Mouse (Mus musculus): ENCODE data around the gene Slc43a2.

Gene Slc43a2

DNA sequence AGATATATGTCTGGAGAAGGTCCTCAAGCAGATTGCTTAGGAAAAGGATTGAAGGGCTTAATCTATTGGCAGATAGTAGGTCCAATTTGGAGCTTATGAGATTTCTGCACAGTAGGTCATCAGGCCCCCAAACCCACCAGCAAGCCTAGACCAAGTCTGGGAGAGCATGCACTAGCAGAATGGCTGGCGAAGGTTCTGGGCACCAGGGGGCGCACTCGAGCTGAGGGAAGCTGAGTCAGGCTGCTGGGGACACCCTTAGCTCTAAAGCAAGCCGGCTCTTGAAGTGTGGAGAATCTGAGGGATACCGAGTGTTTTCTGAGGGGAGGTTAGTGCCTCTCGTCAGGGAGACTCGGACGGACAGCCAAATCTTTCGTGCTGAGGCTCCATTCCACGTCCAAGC is 1.2 kb upstream of the Slc43a2 start:
- DNase-seq, result peak; percentile 93 to 100

DNA sequence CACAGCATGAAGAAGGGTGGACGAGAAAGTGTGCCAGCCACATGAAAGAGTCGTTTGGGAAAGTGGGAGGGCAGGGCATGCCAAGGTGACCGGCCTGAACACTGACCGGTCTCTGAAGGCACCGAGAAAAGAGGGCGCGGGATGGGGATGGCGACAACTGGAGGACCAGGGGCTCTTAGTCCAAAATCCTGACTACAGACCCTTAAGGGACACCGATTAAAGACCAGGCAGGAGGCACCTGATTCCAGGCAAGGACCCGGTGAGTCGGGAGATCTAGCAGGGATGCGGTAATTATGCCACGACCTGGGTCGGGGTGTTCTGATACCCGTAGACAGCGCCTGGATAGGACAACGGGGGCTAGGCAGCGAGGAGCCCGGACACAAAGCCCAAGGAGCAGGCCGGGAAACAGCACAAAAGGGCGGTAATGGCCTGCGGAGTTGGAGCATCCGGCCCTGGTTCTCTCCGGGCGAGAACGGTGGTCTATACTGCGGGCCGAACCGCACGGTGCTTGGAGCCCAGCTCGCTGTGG is 585 bp upstream of the Slc43a2 start:
- DNase-seq, result peak in 1 of 2 experiments; percentile 55

GRCm38 (mm10) chr11:75532340-75533277 is 1.1 kb downstream of the Slc43a2 start:
- peak in 1 of 2 experiments; percentile 60 for DNase-seq

GRCm38 (mm10) chr11:75533314-75534015 is 2.0 kb downstream of the Slc43a2 start:
- DNase-seq, result no peak

DNA sequence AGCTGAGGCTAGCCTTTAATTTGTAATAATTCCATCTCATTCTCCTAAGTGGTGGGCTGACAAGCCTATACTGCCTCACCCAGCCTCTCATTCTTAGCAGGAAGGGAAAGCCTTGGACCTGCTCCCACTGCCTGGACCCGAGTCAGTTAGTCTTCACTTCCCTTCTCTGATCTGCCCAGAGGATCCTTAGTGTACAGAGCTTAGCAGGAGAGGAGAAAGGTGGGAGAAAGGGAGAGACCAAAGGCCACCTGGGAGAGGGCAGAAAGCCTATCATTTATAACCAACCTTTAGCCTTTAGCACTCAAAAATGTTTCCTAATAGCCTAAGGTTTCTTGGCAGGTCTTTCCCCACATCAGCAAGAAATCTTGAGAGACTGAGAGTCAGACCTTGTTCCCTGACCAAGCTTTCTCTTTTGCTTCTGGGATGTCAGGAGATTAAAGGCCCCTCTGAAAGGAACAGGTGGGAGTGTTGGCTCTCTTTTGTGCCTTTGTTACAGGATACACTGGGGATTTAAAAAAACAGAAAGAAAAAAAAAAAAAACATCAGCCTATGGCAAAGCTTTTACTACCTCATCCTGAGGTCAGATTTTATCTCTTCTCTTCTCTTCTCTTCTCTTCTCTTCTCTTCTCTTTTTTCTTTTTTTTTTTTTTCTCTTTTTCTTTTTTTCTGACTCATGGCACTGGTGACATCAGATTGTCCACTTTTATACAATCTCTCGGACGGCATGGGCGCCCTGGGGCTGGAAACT is 3.0 kb downstream of the Slc43a2 start:
- DNase-seq, result peak; percentile 58 to 83

DNA sequence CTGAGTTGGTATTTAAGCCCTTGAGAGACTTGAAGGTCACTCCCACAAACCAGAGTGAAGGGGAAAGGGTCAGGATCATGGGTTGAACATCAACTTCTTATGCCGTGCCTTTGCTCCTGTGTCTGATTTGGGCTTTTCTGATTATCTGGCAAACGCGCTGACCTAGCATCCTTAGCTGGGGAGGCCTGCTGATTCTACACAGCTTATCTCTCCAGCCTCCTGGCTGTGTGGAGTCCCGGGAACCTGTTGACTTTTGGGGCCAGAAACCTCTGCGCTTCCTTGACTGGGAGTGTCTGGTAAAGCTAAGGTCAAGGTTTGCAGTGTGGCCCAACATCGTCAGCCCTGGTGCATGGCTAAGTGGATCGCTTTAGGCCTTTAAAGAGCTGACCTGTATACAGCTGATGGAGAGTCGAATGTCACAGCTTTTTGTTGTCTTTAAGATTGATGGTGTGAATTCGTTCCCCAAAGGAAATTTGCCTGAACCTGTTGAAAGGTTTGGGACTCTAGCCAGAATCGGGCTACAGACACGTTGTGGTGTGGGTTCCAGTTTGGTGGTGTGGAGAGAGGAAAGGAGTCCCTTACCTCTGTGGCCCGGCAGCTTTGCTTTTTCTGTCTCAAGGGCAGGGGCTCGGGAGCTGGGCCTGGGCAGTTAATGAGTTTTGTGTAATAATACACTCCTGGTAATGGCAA is 3.8 kb downstream of the Slc43a2 start:
- peak; percentile 56 to 73 for DNase-seq

GRCm38 (mm10) chr11:75536255-75537024 is 4.9 kb downstream of the Slc43a2 start:
- DNase-seq, result no peak

DNA sequence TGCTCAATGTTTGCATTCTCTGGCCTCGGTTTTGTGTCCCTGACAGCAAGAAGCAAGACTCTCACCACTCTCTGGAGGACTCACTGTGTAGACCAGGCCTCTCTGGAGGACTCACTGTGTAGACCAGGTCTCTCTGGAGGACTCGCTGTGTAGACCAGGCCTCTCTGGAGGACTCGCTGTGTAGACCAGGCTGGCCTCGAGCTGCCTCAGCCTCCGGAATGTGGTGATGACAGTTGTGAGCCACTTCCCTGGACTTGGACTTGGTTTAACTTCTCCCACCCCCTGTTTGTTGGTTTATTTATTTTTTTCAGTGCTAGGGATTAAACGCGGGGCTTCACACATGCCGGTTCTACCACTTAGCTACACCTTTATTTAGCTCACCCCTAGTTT is 5.5 kb downstream of the Slc43a2 start:
- DNase-seq, result no peak

DNA sequence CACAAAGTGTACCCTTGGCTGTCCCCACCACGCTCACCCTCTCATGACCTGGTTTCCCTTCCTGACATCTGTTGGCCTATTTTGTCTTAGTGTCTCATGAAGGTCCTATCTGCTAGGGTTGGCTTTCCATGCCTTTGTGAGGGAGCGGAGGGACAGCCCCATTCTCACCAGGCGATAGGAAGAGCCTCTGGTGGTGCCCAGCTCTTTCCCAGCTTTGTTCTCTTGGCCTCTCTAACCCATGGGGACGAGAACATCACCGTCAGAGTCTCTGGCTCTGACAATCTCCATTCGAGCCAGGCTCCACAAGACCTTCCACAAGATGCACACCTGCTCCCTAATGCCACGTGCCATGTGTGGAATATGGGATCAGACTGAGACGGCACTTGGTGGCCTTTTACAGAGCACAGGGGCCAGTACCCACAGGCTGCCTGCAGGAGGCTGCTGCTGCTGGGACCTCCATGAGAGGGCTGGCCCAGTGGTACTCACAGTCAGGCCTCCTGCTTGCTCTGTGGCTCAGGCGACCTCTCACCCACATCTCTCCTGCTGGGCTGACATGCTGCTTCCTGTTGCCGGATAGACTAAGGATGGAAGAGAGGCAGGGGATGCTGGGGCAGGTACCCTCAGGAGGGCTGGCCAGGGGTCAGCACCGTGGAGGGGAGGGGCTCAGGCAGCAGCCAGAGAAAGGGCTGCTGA is 6.1 kb downstream of the Slc43a2 start:
- DNase-seq, result peak; percentile 55 to 57

DNA sequence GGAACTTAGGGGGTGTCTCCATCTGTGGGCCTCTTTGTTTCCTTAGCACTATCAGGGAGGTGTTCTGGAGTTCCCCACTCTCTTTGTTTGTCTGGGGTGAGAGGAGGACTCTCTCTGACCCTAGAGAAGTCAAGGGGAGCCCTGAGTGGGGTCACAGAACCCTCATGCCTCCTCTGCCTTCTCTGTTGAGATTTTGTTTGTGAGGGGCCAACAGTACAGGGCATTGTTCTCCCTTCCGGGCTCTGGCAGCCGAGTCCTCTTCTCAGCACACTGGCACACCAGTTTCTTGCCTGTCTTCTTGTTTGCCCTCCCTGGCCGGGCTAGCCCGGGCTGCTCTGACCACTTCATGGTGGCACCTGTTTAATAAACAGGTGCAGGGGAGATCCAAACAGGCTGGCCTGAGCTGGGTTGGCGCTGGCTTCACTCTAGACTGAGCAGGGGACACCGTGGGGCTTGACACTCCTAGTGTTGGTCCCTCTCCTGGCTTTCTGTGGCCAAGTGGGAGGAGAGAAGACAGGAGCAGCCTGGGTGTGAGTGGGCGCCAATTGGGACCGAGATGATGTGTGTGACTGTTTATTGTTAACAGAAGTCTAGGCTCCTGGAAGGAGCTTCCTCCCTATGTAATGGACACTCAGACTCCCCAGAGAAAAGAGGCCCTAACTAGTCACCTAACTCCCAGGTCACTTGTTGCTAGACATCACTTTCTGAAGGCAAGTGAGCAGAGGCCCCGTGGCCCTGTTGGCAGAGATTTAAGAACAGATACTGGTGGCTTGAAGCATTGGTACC is 6.9 kb downstream of the Slc43a2 start:
- DNase-seq, result no peak

DNA sequence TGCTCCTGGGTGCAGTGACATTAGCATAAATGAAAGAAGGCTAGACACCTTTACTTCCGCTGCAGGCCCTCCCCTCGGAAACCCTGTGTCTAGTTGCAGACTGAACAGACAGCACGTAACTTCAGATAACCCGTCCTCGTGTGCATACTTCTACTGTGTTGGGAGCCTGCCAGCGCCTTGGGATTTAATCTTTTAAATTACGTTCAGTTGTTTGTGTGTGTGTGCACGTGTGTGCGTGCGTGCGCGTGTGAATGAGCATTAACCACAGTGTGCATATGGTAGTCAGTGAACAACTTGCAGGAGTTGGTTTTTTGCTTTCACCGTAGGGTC is 7.4 kb downstream of the Slc43a2 start:
- no peak for DNase-seq

GRCm38 (mm10) chr11:75540209-75540608 is 8.7 kb downstream of the Slc43a2 start:
- DNase-seq, result no peak

DNA sequence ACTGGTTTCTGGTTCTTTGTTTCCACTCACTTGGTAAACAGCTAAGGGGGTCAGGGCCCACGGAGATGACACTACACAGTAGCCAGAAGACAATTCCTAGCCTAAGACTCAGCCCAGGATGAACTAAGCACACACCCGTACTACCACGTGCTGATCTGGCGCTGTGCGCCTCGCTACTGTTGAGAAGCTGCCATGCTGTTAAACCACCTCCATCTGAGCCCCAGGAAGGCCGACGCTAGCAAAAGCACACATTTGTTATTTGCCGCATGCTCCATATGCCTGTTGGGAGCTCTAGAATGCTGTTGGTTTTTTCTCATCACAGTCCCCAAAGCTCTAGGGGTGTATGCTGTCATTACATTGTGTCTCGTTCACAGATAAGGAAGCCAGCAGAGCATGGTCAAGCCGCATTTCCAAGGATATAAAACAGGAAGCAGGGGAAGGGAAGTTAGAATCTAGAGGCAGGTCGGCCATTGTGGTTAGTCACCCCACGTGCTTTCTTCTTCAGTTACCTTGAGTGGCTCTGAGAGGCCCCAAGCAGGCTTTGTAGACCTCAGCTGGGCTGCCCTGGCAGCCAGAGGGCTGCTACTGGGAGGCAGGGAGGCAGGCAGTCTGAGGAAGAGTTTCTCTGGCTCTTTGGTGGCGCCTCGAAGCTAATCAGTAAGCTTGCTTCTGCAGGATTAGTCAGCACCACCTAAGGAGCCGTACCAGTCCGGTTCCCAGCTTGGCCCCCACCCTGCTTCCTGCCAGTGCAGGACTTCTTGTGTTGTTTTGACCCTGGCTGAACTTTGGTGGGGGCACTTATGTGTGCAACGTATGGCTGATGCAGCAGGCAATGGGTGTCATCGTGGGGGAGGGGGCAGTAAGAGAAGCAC is 9.5 kb downstream of the Slc43a2 start:
- peak in 1 of 2 experiments; percentile 44 for DNase-seq

- no peak for DNase-seq
These were observed 13.2 kb downstream of the Slc43a2 start for GRCm38 (mm10) chr11:75544713-75545112.

DNA sequence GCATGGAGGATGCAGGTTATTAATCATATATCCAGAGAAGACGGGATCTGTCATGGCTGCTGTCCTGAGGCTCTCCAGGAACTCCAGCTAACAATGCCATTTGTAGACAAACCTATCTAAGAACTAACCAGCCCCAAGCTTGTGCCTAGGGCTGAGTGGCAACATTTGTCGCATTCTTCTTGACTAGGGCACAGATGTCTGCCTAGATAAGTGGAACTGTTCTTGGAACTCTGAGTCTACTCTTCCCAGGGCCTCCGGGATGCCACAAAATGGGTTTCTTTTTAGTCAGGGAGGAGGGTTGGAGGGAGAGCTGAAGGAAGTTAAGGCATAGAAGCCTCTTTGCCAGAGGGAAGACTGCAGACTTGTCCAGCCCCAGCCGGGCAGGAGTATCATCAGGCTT is 14.6 kb downstream of the Slc43a2 start:
- no peak for DNase-seq

DNA sequence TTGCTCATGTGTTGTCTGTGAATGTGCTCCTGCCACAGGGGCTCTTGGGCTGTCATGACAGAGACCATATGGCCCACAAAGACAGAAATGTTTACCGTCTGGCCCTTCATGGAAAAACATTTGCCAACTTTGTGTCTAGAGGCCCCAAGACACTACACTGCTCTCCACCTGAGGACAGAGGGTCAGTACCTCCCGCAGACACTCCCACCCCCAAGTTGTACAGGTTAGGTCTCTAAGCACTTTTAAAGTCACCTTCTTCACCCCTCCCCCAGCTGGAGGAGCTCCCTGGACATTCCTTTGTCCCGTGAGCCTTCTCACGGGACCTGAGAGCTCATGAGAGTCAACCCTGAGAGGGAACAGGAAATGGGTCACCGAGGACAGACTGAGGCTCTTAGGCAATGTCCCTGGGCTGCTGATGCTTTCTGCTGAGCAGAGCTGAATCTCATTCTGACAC is 18.2 kb downstream of the Slc43a2 start:
- peak; percentile 64 to 77 for DNase-seq

DNA sequence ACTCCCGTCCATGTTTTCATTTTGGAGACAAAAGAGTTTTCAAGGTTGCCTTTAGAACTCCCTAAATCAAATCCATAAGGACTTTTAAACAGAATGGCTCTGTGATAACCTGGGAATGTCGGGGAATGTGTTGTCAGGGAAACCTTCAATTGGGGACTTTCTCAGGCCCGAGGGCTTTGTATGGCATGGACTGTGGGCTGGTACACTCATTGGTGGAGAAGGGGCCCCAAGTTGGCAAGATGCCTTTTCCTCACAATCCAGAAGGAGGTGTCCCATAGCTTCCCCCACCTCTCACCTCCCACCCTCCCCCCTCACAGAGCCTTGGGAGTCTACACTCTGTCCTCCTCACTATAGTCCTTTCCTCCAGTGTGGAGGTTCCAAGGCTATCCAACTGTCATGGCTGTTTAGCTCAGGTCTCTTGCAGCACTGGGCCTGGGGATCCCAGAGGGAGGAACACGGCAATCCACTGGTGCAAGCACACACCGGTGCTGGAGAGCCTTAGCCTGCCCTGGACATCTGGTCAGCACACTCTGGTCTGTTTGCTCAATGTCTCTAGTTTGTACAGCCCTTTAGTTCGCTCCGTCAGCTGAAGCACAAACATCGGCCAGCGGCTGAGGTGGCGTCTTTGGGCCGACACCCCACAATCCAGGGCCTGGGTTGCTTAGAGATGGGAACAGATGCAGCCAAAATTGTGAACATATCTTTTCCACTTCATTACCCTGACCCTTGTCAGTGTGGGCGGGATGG is 18.9 kb downstream of the Slc43a2 start:
- peak in 1 of 2 experiments; percentile 26 for DNase-seq

- peak; percentile 62 to 71 for DNase-seq
These were observed 19.8 kb downstream of the Slc43a2 start for GRCm38 (mm10) chr11:75551321-75551720.

All from kidney, postnatal 36 days (tissue).